Mouse (Mus musculus) neural tube, postnatal 0 days (tissue): ENCODE measurements around the gene Cenpq. TPM values are rescaled to one million over a fixed set of nuclear protein-coding genes. Genes with fewer than 3 reads are reported as not detected.

Experiments used
- polyA plus RNA-seq: library from polyadenylated mRNA; unstranded; fragments of >200 nt; fragmentation: Nextera tagmentation; extraction: Ambion mirVana; gene quantifications from 2 replicates; pipeline ENCODE4 v1.2.1, GENCODE M21; 2015

Cenpq gene
- polyA plus RNA-seq = 8.1 and 9.4 TPM in 2 replicates

DNA sequence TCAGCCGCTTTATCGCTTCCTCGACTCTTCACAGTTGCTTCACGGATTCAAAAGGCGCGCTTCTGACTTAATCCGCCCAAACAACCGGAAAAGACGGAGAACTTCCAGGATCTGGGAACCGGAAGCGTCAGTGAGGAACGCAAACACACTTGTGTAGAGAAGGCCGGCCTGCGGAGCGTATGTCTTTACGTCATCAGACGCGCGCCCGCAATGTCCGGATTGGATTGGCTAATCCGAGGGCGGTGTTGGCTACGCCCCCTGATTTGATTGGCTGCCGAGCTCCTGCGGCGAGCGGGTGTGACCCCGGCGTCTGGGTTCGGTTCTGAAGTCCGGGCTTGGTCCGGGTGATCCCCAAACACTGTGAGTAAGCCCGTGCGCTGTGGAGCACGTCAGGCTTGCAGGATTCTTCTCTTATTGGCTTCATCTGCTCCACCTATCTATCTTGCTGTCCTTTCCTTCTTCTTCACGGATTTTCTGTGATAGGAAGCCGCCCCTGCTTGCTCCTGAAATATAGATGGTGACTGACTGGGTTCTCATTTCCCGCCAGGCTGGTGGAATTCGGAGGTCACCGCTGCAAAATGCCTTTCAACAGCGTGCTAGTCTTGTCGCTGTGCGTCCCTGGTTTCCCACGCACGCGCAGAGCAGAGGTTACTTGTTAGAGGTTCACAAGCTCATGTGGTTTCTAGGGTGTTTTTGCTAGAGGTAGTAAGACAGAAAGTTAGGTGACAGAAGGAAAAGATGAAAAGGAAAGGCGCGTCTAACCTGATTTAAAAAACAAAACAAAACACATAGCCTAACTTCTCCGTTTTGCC is at the start of gene Cenpq, which contains the start of gene Mut:
Gene Cenpq (minus strand): TSS at position 628 of the 812 bp plus-strand sequence.
Gene Mut (plus strand): TSS at position 266 of the 812 bp plus-strand sequence.

DNA sequence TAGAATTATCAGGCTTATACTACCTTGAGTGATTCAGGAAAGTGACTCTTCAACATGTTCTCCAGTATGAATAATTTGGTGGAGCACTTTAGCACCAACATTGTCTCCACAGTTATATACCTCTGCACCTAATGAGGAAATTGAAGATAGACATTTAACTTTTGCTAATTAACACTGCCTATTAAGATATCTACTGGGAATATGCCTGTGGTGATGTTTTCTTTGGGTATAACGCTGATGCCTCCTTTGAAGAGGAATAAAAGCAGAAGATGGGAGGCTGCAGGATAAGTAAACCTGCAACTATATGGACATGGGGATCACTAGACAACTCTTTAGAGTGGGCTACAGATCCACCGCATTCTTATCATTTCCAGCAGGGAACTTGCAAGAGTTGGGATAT is 20.6 kb downstream of the Cenpq start, which contains the start of gene Glyatl3:
Gene Glyatl3 (minus strand): TSS at position 101 of the 400 bp plus-strand sequence.

GRCm38 (mm10) chr17:40879924-40880691 is 54.7 kb downstream of the Cenpq start, which contains the start of gene 9130008F23Rik:
Gene 9130008F23Rik (minus strand): TSS chr17:40880559.

Other genes with a start within 250 kb of the Cenpq start
- gene Esp1, start 207.9 kb downstream of the Cenpq start, polyA plus RNA-seq = not detected in 2 replicates
- not detected in 2 replicates for gene Crisp2, start 128.0 kb downstream of the Cenpq start, polyA plus RNA-seq
- not detected in 2 replicates for gene Rhag, start 123.9 kb downstream of the Cenpq start, polyA plus RNA-seq
- gene 9130008F23Rik, start 54.5 kb downstream of the Cenpq start, polyA plus RNA-seq = 0.85 and 1.2 TPM in 2 replicates
- gene Glyatl3, start 20.7 kb downstream of the Cenpq start, polyA plus RNA-seq = not detected in 2 replicates
- gene Mut, start 362 bp downstream of the Cenpq start, polyA plus RNA-seq = 24.9 and 25.9 TPM in 2 replicates